Mouse (Mus musculus) liver, adult 2 months (tissue): ENCODE results near the gene Dpp7. TPM values are rescaled to one million over a fixed set of nuclear protein-coding genes. Genes with fewer than 3 reads are reported as not detected.

ENCODE experiments used
- DNase-seq: peaks from one replicate; pipeline ENCODE4 v3.0.0-alpha.2; 2011; ENCODE audit warnings: low read depth, low spot score; ENCODE audit errors: extremely low read depth
- H3K27ac ChIP-seq: fragments of 200-500 bp; replicated peaks from 2 replicates; pipeline ENCODE4 v1.5.1; 2012; ENCODE audit warnings: low read depth, mild to moderate bottlenecking, control low read depth, inconsistent platforms, low read length; ENCODE audit not compliant: insufficient read depth
- H3K27me3 ChIP-seq: fragments of 200-500 bp; 2 replicates; pipeline ENCODE4 v1.6.1; 2012; ENCODE audit warnings: mild to moderate bottlenecking, moderate library complexity, low read length, inconsistent platforms; ENCODE audit not compliant: control insufficient read depth, insufficient read depth
- H3K36me3 ChIP-seq: fragments of 200-500 bp; 2 replicates; pipeline ENCODE4 v1.6.1; 2012; ENCODE audit warnings: low read length, inconsistent platforms; ENCODE audit not compliant: control insufficient read depth, insufficient read depth
- H3K4me1 ChIP-seq: fragments of 200-500 bp; 2 replicates; pipeline ENCODE4 v1.6.1; 2011; ENCODE audit warnings: low read length; ENCODE audit not compliant: control insufficient read depth, insufficient read depth
- H3K4me3 ChIP-seq: fragments of 200-500 bp; 2 replicates; pipeline ENCODE4 v1.5.1; 2011; ENCODE audit warnings: low read depth, mild to moderate bottlenecking, control low read depth, low read length, moderate library complexity; ENCODE audit not compliant: insufficient read depth
- H3K79me2 ChIP-seq: fragments of 200-500 bp; 2 replicates; pipeline ENCODE4 v1.6.1; 2012; ENCODE audit warnings: inconsistent platforms, mild to moderate bottlenecking, low read length, moderate library complexity; ENCODE audit not compliant: control insufficient read depth, insufficient read depth
- H3K9ac ChIP-seq: fragments of 200-500 bp; 2 replicates; pipeline ENCODE4 v1.6.1; 2012; ENCODE audit warnings: low read depth, mild to moderate bottlenecking, control low read depth, inconsistent platforms, low read length
- CTCF ChIP-seq: fragments of 200-500 bp; IDR thresholded peaks from 2 replicates; pipeline ENCODE4 v1.5.1; 2011; ENCODE audit warnings: low read depth, low read length, control low read depth
- POLR2A ChIP-seq: fragments of 200-500 bp; IDR thresholded peaks from 2 replicates; pipeline ENCODE4 v1.6.1; 2011; ENCODE audit warnings: low read length, control low read depth; ENCODE audit not compliant: insufficient read depth; ENCODE audit errors: extremely low read depth
- WGBS: fragments of 180-500 bp; shearing (Covaris S2); methylation state at CpG from one replicate; pipeline ENCODE4 v1.1.7; 2018; 5-methylcytosine and 5-hydroxymethylcytosine counted together
- polyA plus RNA-seq: library from polyadenylated mRNA; depleted of rRNA; stranded (reverse); fragments of >200 nt; gene quantifications from 2 replicates; pipeline ENCODE4 v1.2.3, GENCODE M21; 2012; rRNA removed
- total RNA-seq: library from RNA; depleted of rRNA; stranded (reverse); fragments of >200 nt; gene quantifications from 2 replicates; pipeline ENCODE4 v1.2.3, GENCODE M21; 2014; rRNA removed

Dpp7 gene
- total and polyA plus RNA-seq, 2 experiments = 26.9 to 45.1 TPM

DNA sequence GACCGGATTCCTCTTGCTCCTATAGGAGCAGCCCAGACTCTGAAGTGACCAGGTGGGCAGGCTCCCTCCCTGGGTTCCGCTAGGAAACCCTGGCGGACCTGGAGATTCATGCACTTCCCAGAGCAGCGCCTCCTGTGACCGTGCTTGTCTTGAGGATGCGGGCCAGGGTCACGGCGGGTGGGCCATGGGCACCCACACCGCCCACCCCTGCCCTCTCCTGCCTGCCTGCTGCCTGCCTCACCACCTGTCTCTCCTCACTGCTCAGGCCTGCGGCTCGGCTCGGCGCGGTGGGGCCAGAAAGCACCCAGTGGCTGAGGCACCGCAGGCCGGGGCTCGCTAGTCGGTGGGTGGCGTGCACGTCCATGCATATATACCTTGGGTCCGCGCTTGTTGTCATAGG lies 45.2 kb downstream of the Dpp7 start:
- 4% methylated on average over 22 of the region's 22 CpGs for WGBS
- no peak overlapping the region for H3K9ac ChIP-seq
- H3K27ac ChIP-seq = no peak overlapping the region
- no peaks in the 10 kb centered on the region for H3K4me1 ChIP-seq
- H3K36me3 ChIP-seq = no peaks in the 10 kb centered on the region
- no peak for TF ChIP-seq POLR2A
- no peaks in the 10 kb centered on the region for H3K79me2 ChIP-seq
- H3K4me3 ChIP-seq = no peak overlapping the region
- peaks cover 9% of the 10 kb centered on the region for H3K27me3 ChIP-seq
- DNase-seq = no peak

DNA sequence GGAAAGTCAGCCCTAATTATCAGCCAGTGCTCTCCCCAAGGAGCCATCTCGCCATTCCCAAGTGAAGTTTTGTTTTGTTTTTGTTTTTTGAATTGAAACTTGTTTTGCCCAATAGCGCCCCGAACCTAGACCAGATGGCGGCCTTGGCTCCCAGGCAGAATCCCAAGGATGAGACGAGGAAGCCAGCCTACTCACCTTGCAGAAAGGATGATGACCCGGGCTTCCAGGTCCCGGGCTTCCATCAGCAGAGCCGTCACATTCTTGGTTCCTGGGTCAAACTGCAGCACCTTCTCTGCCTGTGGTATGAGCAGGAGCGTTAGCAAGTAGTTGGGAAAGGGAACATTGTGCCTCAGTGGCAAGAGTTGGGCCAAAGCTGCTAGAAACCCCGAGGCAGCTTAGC lies 46.0 kb downstream of the Dpp7 start:
- no peak overlapping the region for H3K9ac ChIP-seq
- TF ChIP-seq CTCF (no peak), POLR2A (no peak)
- H3K4me1 ChIP-seq = no peaks in the 10 kb centered on the region
- no peaks in the 10 kb centered on the region for H3K36me3 ChIP-seq
- no peak overlapping the region for H3K4me3 ChIP-seq
- H3K27ac ChIP-seq = no peak overlapping the region
- no peaks in the 10 kb centered on the region for H3K79me2 ChIP-seq
- DNase-seq = no peak
- H3K27me3 ChIP-seq = peaks cover 16% of the 10 kb centered on the region
- 54% methylated on average over 10 of the region's 10 CpGs for WGBS

DNA sequence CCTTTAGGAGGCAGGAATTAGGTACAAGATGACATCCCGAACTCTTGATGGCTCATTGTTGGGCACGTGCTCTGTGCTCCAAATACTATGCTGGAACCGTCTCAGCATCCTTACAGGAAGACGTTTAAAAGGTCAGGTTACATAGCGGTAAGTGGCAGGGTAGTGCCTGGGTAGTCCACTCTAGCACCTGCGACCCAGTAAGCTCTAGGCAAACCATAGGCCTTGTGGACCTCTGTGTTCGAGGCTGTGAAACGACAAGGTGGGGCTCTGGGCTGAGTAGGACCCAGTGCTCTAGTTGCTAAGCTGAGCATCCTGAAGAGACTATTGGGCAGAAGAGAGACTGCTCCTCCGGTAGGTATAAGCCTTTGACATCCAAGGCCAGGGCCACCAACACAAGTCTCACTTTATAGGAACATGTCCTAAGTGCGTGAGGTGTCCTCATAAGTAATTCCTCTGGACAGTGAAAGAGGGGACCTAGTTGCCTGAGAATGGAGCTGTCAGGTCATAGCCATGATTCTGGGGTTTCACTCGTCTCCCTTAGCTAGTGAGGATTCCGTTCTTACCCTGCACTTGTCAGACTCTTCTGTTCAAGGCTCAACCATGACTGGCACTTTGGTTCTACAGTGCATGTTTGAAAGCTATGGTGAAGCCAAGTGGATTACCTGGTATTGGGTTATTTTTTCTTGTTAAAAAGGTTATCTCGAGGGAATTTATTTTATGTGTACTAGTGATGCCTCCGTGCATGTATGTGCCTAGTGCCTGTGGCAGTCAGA lies 50.4 kb downstream of the Dpp7 start:
- Histone ChIP-seq H3K4me3 (no peak overlapping the region), H3K4me1 (peaks cover 3% of the 10 kb centered on the region; the same call in 1 of the 2 replicates), H3K27me3 (peaks cover 10% of the 10 kb centered on the region), H3K27ac (no peak overlapping the region), H3K9ac (no peak overlapping the region), H3K79me2 (no peaks in the 10 kb centered on the region), H3K36me3 (no peaks in the 10 kb centered on the region)
- 54% methylated on average over 14 of the region's 14 CpGs for WGBS
- no peak for TF ChIP-seq CTCF
- no peak for TF ChIP-seq POLR2A
- DNase-seq = no peak

DNA sequence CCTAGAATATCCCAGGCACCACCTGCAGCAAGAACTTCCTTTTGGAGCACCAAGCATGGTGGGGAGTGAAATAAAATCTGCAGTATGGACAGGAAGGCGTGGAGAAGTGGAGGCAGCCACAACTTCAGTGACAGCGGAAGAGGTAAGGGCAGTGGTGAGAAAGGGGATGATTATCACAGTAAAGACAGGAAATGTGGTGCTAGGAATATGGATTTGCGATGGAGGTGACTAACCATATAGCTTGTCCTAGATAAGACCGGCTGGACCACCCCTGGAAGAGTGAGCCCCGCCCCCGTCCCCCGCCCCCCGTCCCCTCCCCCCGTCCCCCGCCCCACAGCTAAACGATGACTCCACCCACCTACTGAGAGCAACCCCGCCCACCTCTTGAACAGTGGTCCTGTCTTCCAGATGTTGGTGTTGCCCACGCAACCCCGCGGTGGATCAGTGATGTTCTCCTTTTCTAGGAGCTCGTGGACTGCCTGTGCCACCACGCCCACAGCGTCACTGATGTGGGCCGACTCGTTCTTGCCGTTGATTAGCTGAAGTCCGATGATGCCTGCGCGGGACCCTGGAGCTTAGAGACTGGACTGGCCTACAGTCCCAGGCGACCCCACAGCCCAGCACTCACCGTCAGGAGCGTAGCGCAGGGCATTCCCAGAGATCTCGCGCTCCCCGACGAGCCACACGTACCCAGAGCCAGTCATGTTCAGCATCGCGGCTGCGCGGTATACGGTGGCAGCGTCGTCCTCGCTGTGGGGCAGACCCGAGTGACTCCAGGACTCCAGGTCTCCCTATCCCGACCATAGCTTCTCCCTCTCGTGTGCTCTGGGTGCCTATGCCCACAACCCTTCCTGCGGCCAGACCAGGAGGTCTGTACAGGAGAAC lies 51.3 kb downstream of the Dpp7 start:
- no peaks in the 10 kb centered on the region for H3K36me3 ChIP-seq
- TF ChIP-seq CTCF = no peak
- TF ChIP-seq POLR2A = no peak
- no peaks in the 10 kb centered on the region for H3K79me2 ChIP-seq
- peak overlapping the region; percentile 30; the same call in 1 of the 2 replicates for H3K4me3 ChIP-seq
- no peak overlapping the region for H3K27ac ChIP-seq
- no peak for DNase-seq
- peaks cover 3% of the 10 kb centered on the region; the same call in 1 of the 2 replicates for H3K4me1 ChIP-seq
- 5% methylated on average over 44 of the region's 45 CpGs for WGBS
- H3K9ac ChIP-seq = no peak overlapping the region
- H3K27me3 ChIP-seq = peaks cover 10% of the 10 kb centered on the region

DNA sequence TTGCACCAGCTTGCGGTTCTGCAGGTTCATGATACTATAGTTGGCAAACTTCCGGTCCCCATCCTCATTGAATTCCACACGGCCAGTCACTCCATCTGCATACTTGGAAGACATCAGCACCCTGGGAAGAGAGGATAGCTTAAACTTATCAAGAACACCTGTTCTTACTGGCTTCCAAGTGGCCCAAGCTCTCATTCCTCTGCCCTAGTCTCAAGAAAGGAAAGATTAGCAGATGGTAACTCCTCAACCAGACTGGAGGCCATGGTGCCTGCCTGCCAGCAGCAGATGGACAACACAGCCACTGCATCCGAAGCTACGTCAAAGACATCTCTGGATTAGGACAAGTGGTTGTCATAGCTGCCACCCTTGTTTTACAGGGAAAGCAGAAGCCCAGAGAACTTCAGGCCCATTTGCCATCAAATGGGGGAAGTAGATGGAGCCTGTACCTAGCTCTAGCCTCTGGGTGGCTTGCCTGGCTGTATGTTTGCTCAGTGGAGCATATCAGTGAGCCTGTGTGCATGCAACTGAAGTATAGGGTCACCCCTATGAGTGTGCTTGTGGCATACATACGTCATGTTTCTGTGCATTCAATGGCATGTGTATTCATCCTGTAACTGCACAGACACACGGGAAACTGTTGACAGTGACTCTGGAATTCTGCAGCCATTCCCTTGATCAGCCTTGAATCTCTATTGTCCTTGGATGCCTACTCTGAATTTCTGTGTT lies 52.1 kb downstream of the Dpp7 start:
- Histone ChIP-seq H3K27ac (no peak overlapping the region), H3K9ac (no peak overlapping the region), H3K4me3 (no peak overlapping the region), H3K4me1 (peaks cover 3% of the 10 kb centered on the region; the same call in 1 of the 2 replicates), H3K79me2 (no peaks in the 10 kb centered on the region), H3K27me3 (peaks cover 10% of the 10 kb centered on the region), H3K36me3 (no peaks in the 10 kb centered on the region)
- DNase-seq = no peak
- WGBS = 71% methylated on average over 7 of the region's 7 CpGs
- TF ChIP-seq POLR2A (no peak), CTCF (no peak)

DNA sequence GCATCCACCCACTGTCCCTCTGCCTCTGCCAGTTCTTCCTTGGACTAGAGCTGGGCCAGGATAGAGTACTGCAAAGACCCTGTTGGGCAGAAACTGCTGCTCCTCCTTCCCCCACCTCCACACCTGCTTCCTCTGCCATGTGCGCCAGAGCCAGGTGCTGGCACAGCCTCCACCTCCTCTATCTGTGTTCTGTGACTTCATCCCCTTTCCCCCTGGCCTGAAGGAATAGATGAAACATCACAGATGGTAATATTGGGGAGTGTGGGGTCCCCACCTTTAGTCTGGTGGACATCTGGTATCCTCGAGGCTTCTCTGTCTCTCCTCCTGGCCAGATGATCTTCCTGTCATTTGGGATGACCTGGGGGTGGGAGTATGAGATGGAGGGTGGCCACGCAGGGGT lies 52.7 kb downstream of the Dpp7 start:
- WGBS = 61% methylated on average over 3 of the region's 3 CpGs
- Histone ChIP-seq H3K27ac (no peak overlapping the region), H3K9ac (no peak overlapping the region), H3K4me1 (peaks cover 3% of the 10 kb centered on the region; the same call in 1 of the 2 replicates), H3K36me3 (no peaks in the 10 kb centered on the region), H3K79me2 (no peaks in the 10 kb centered on the region), H3K4me3 (no peak overlapping the region), H3K27me3 (peaks cover 10% of the 10 kb centered on the region)
- no peak for DNase-seq
- TF ChIP-seq POLR2A = no peak
- TF ChIP-seq CTCF = no peak

Other genes with a start within 250 kb of the Dpp7 start
Only the 30 nearest of the 36 such genes appear.
- 4.6 TPM in 2 replicates for gene Tor4a, start 159.5 kb downstream of the Dpp7 start, total RNA-seq
- gene Tor4a, start 159.5 kb downstream of the Dpp7 start, polyA plus RNA-seq = 4.3 and 7.0 TPM in 2 replicates
- 18.4 and 19.1 TPM in 2 replicates for gene Nelfb, start 144.9 kb downstream of the Dpp7 start, total RNA-seq
- 22.4 and 27.5 TPM in 2 replicates for gene Nelfb, start 144.9 kb downstream of the Dpp7 start, polyA plus RNA-seq
- not detected in 2 replicates for gene Stpg3, start 141.7 kb downstream of the Dpp7 start, total RNA-seq
- not detected in 2 replicates for gene Stpg3, start 141.7 kb downstream of the Dpp7 start, polyA plus RNA-seq
- not detected in 2 replicates for gene Fam166a, start 137.6 kb downstream of the Dpp7 start, total RNA-seq
- 0.07 TPM in 1 of 2 replicates, not detected in the other for gene Fam166a, start 137.6 kb downstream of the Dpp7 start, polyA plus RNA-seq
- 80.5 and 129 TPM in 2 replicates for gene Tubb4b, start 131.7 kb downstream of the Dpp7 start, total RNA-seq
- 253 and 254 TPM in 2 replicates for gene Tubb4b, start 131.7 kb downstream of the Dpp7 start, polyA plus RNA-seq
- not detected in 2 replicates for gene Slc34a3, start 122.0 kb downstream of the Dpp7 start, total RNA-seq
- not detected in 2 replicates for gene Slc34a3, start 122.0 kb downstream of the Dpp7 start, polyA plus RNA-seq
- not detected in 2 replicates for gene Rnf224, start 119.6 kb downstream of the Dpp7 start, total RNA-seq
- gene Rnf224, start 119.6 kb downstream of the Dpp7 start, polyA plus RNA-seq = not detected in 2 replicates
- gene Rnf208, start 114.1 kb downstream of the Dpp7 start, total RNA-seq = not detected in 2 replicates
- 0.27 and 0.48 TPM in 2 replicates for gene Rnf208, start 114.1 kb downstream of the Dpp7 start, polyA plus RNA-seq
- not detected in 2 replicates for gene Cysrt1, start 113.9 kb downstream of the Dpp7 start, total RNA-seq
- gene Cysrt1, start 113.9 kb downstream of the Dpp7 start, polyA plus RNA-seq = 0.17 TPM in 1 of 2 replicates, not detected in the other
- 2.2 and 3.4 TPM in 2 replicates for gene AL732309.1, start 109.5 kb downstream of the Dpp7 start, total RNA-seq
- 4.0 and 7.3 TPM in 2 replicates for gene AL732309.1, start 109.5 kb downstream of the Dpp7 start, polyA plus RNA-seq
- 13.8 and 14.5 TPM in 2 replicates for gene Tmem203, start 100.9 kb downstream of the Dpp7 start, total RNA-seq
- gene Tmem203, start 100.9 kb downstream of the Dpp7 start, polyA plus RNA-seq = 38.5 and 43.7 TPM in 2 replicates
- 0.55 and 2.6 TPM in 2 replicates for gene Tprn, start 93.7 kb downstream of the Dpp7 start, total RNA-seq
- 4.2 and 4.3 TPM in 2 replicates for gene Tprn, start 93.7 kb downstream of the Dpp7 start, polyA plus RNA-seq
- 12.7 and 17.6 TPM in 2 replicates for gene Ssna1, start 83.9 kb downstream of the Dpp7 start, total RNA-seq
- 23.0 and 25.5 TPM in 2 replicates for gene Ssna1, start 83.9 kb downstream of the Dpp7 start, polyA plus RNA-seq
- 24.0 and 24.6 TPM in 2 replicates for gene Anapc2, start 83.9 kb downstream of the Dpp7 start, total RNA-seq
- 45.8 and 52.1 TPM in 2 replicates for gene Anapc2, start 83.9 kb downstream of the Dpp7 start, polyA plus RNA-seq
- gene Tmem210, start 68.2 kb downstream of the Dpp7 start, total RNA-seq = not detected in 2 replicates
- gene Tmem210, start 68.2 kb downstream of the Dpp7 start, polyA plus RNA-seq = not detected in 2 replicates
- not detected in 2 replicates for gene Lrrc26, start 66.4 kb downstream of the Dpp7 start, total RNA-seq
- 0.07 and 0.10 TPM in 2 replicates for gene Lrrc26, start 66.4 kb downstream of the Dpp7 start, polyA plus RNA-seq
- gene Grin1, start 37.2 kb downstream of the Dpp7 start, total RNA-seq = 0.07 TPM in 1 of 2 replicates, not detected in the other
- not detected in 2 replicates for gene Grin1, start 37.2 kb downstream of the Dpp7 start, polyA plus RNA-seq
- gene Man1b1, start 24.0 kb downstream of the Dpp7 start, total RNA-seq = 17.3 and 19.5 TPM in 2 replicates
- 8.1 TPM in 2 replicates for gene Man1b1, start 24.0 kb downstream of the Dpp7 start, polyA plus RNA-seq
- gene Uap1l1, start 9.3 kb upstream of the Dpp7 start, total RNA-seq = 3.3 and 5.4 TPM in 2 replicates
- gene Uap1l1, start 9.3 kb upstream of the Dpp7 start, polyA plus RNA-seq = 3.0 and 8.1 TPM in 2 replicates
- gene Sapcd2, start 16.0 kb upstream of the Dpp7 start, total RNA-seq = 0.47 TPM in 1 of 2 replicates, not detected in the other
- gene Sapcd2, start 16.0 kb upstream of the Dpp7 start, polyA plus RNA-seq = not detected in 2 replicates
- 0.87 and 0.92 TPM in 2 replicates for gene Entpd2, start 39.5 kb upstream of the Dpp7 start, total RNA-seq
- gene Entpd2, start 39.5 kb upstream of the Dpp7 start, polyA plus RNA-seq = 5.6 and 9.7 TPM in 2 replicates
- gene Npdc1, start 43.0 kb upstream of the Dpp7 start, total RNA-seq = 1.7 and 3.6 TPM in 2 replicates
- gene Npdc1, start 43.0 kb upstream of the Dpp7 start, polyA plus RNA-seq = 8.4 and 8.9 TPM in 2 replicates
- 0.13 TPM in 1 of 2 replicates, not detected in the other for gene Fut7, start 66.9 kb upstream of the Dpp7 start, total RNA-seq
- 0.07 and 0.21 TPM in 2 replicates for gene Fut7, start 66.9 kb upstream of the Dpp7 start, polyA plus RNA-seq
- gene Abca2, start 72.3 kb upstream of the Dpp7 start, total RNA-seq = 11.1 and 13.4 TPM in 2 replicates
- gene Abca2, start 72.3 kb upstream of the Dpp7 start, polyA plus RNA-seq = 40.9 and 48.7 TPM in 2 replicates
- gene Clic3, start 100.5 kb upstream of the Dpp7 start, total RNA-seq = 0.18 and 0.54 TPM in 2 replicates
- gene Clic3, start 100.5 kb upstream of the Dpp7 start, polyA plus RNA-seq = 6.2 and 9.2 TPM in 2 replicates
- gene Paxx, start 104.7 kb upstream of the Dpp7 start, total RNA-seq = 30.6 and 36.8 TPM in 2 replicates
- gene Paxx, start 104.7 kb upstream of the Dpp7 start, polyA plus RNA-seq = 173 and 181 TPM in 2 replicates
- gene Ptgds, start 113.7 kb upstream of the Dpp7 start, total RNA-seq = 7.7 and 8.9 TPM in 2 replicates
- 18.7 and 40.2 TPM in 2 replicates for gene Ptgds, start 113.7 kb upstream of the Dpp7 start, polyA plus RNA-seq
- gene Lcn12, start 137.6 kb upstream of the Dpp7 start, total RNA-seq = 0.40 TPM in 1 of 2 replicates, not detected in the other
- gene Lcn12, start 137.6 kb upstream of the Dpp7 start, polyA plus RNA-seq = 0.25 and 0.27 TPM in 2 replicates
- 18.6 and 24.0 TPM in 2 replicates for gene Fbxw5, start 144.4 kb upstream of the Dpp7 start, total RNA-seq
- gene Fbxw5, start 144.4 kb upstream of the Dpp7 start, polyA plus RNA-seq = 18.8 and 19.4 TPM in 2 replicates
- gene C8g, start 145.4 kb upstream of the Dpp7 start, total RNA-seq = 589 and 721 TPM in 2 replicates
- gene C8g, start 145.4 kb upstream of the Dpp7 start, polyA plus RNA-seq = 881 and 939 TPM in 2 replicates